Mouse (Mus musculus) CH12.LX (cell line): Measurements from ENCODE around the gene Tmem132d. TPM values are rescaled to one million over a fixed set of nuclear protein-coding genes. Genes with fewer than 3 reads are reported as not detected.

Source experiments
- DNase-seq: peaks from one replicate; pipeline ENCODE4 v3.0.0-alpha.2; 2013; ENCODE audit errors: extremely low read depth
- H3K27ac ChIP-seq: 2 replicates; pipeline ENCODE4 v1.5.1; 2012; ENCODE audit warnings: low read depth, mild to moderate bottlenecking, control low read depth, moderate library complexity; ENCODE audit not compliant: insufficient read depth
- H3K27me3 ChIP-seq: replicated peaks from 2 replicates; pipeline ENCODE3; 2012; ENCODE audit warnings: inconsistent platforms
- H3K36me3 ChIP-seq, 2 experiments: replicated peaks in 1 of 2; 2 replicates each; pipeline versions ENCODE3 to v1.6.1; 2012; ENCODE audit warnings: inconsistent platforms in 1 of 2, low read length in 1 of 2, mild to moderate bottlenecking in 1 of 2, mixed read lengths in 1 of 2, moderate library complexity in 1 of 2; ENCODE audit not compliant: control insufficient read depth in 1 of 2, insufficient read depth in 1 of 2
- H3K4me1 ChIP-seq, 2 experiments: 2 replicates each; pipeline ENCODE4 v1.6.1; 2012; ENCODE audit warnings: inconsistent platforms in 1 of 2, moderate library complexity in 1 of 2; ENCODE audit not compliant: insufficient read depth in 2 of 2, control insufficient read depth in 1 of 2
- H3K4me2 ChIP-seq: 2 replicates; pipeline ENCODE4 v1.6.1; 2012; ENCODE audit warnings: low read depth, mild to moderate bottlenecking, control low read depth; ENCODE audit not compliant: poor library complexity, insufficient read depth, severe bottlenecking
- H3K4me3 ChIP-seq, 3 experiments: fragments of 150-350 bp in 1 of 3; sonication (generic) in 1 of 3; replicated peaks in 1 of 3; 2 replicates each; pipeline versions ENCODE3 to v1.5.1; 2011 to 2012; ENCODE audit warnings: low read depth in 2 of 3, low read length in 2 of 3, mild to moderate bottlenecking in 2 of 3, moderate library complexity in 2 of 3, control low read depth in 1 of 3, improper control_type of control experiment in 1 of 3, inconsistent platforms in 1 of 3, mixed read lengths in 1 of 3; ENCODE audit not compliant: poor library complexity in 1 of 3
- H3K79me2 ChIP-seq: replicated peaks from 2 replicates; pipeline ENCODE4 v1.6.1; 2012; ENCODE audit warnings: mild to moderate bottlenecking, moderate library complexity; ENCODE audit not compliant: control insufficient read depth, poor library complexity, insufficient read depth, severe bottlenecking; ENCODE audit errors: extremely low read depth
- H3K9ac ChIP-seq: 2 replicates; pipeline ENCODE4 v1.6.1; 2012; ENCODE audit warnings: low read depth, mild to moderate bottlenecking, control low read depth, moderate library complexity; ENCODE audit not compliant: insufficient read depth
- H3K9me3 ChIP-seq: replicated peaks from 2 replicates; pipeline ENCODE3; 2012; ENCODE audit warnings: low read length, inconsistent platforms, mixed read lengths
- CHD1 ChIP-seq: IDR thresholded peaks from 2 replicates; pipeline ENCODE4 v1.6.1; 2012; ENCODE audit warnings: low read depth, low read length, improper control_type of control experiment, inconsistent platforms
- CHD2 ChIP-seq: IDR thresholded peaks from 2 replicates; pipeline ENCODE4 v1.6.1; 2011; ENCODE audit warnings: low read length, improper control_type of control experiment
- CTCF ChIP-seq, 2 experiments: IDR thresholded peaks in 1 of 2; conservative IDR thresholded peaks in 1 of 2; 2 replicates each; pipeline ENCODE4 v1.5.1; 2011 to 2012; ENCODE audit warnings: low read depth in 2 of 2, low read length in 2 of 2, improper control_type of control experiment in 1 of 2, inconsistent platforms in 1 of 2, mild to moderate bottlenecking in 1 of 2, moderate library complexity in 1 of 2
- HCFC1 ChIP-seq: IDR thresholded peaks from 2 replicates; pipeline ENCODE4 v1.6.1; 2012; ENCODE audit warnings: low read depth, mild to moderate bottlenecking, inconsistent platforms, low read length, improper control_type of control experiment
- IRF4 ChIP-seq: IDR thresholded peaks from 2 replicates; pipeline ENCODE4 v1.6.1; 2014; ENCODE audit warnings: low read depth, mild to moderate bottlenecking, inconsistent platforms, low read length, improper control_type of control experiment
- JUND ChIP-seq: conservative IDR thresholded peaks from 2 replicates; pipeline ENCODE4 v1.6.1; 2011; ENCODE audit warnings: low read depth, low read length, improper control_type of control experiment
- MAFK ChIP-seq: IDR thresholded peaks from 2 replicates; pipeline ENCODE4 v1.6.1; 2011; ENCODE audit warnings: low read length, improper control_type of control experiment; ENCODE audit not compliant: insufficient replicate concordance
- MEF2A ChIP-seq: IDR thresholded peaks from 2 replicates; pipeline ENCODE4 v1.6.1; 2014; ENCODE audit warnings: low read depth, mild to moderate bottlenecking, inconsistent platforms, low read length, improper control_type of control experiment, borderline replicate concordance
- MXI1 ChIP-seq: IDR thresholded peaks from 2 replicates; pipeline ENCODE4 v1.6.1; 2011; ENCODE audit warnings: mild to moderate bottlenecking, low read depth, low read length, improper control_type of control experiment
- PAX5 ChIP-seq: IDR thresholded peaks from 2 replicates; pipeline ENCODE4 v1.6.1; 2012; ENCODE audit warnings: low read length, inconsistent platforms, mixed read lengths
- POLR2A ChIP-seq: IDR thresholded peaks from 2 replicates; pipeline ENCODE4 v1.6.1; 2011; ENCODE audit warnings: low read depth, mild to moderate bottlenecking, improper control_type of control experiment, low read length
- POLR2AphosphoS2 ChIP-seq: IDR thresholded peaks from 2 replicates; pipeline ENCODE4 v1.6.1; 2011; ENCODE audit warnings: low read depth, low read length, improper control_type of control experiment
- RCOR1 ChIP-seq: conservative IDR thresholded peaks from 2 replicates; pipeline ENCODE4 v1.6.1; 2012; ENCODE audit warnings: low read depth, mild to moderate bottlenecking, inconsistent platforms, low read length, improper control_type of control experiment
- SMC3 ChIP-seq: IDR thresholded peaks from 2 replicates; pipeline ENCODE4 v1.6.1; 2011; ENCODE audit warnings: low read depth, low read length, improper control_type of control experiment
- TBP ChIP-seq: conservative IDR thresholded peaks from 2 replicates; pipeline ENCODE4 v1.6.1; 2011; ENCODE audit warnings: low read depth, low read length, improper control_type of control experiment
- TCF12 ChIP-seq: IDR thresholded peaks from 2 replicates; pipeline ENCODE4 v1.6.1; 2014; ENCODE audit warnings: low read depth, mild to moderate bottlenecking, inconsistent platforms, low read length, improper control_type of control experiment
- UBTF ChIP-seq: IDR thresholded peaks from 2 replicates; pipeline ENCODE4 v1.6.1; 2012; ENCODE audit warnings: low read depth, mild to moderate bottlenecking, inconsistent platforms, low read length, improper control_type of control experiment, moderate library complexity
- USF1 ChIP-seq: IDR thresholded peaks from 2 replicates; pipeline ENCODE4 v1.6.1; 2014; ENCODE audit warnings: low read depth, mild to moderate bottlenecking, inconsistent platforms, low read length, improper control_type of control experiment
- ZC3H11A ChIP-seq: IDR thresholded peaks from 2 replicates; pipeline ENCODE4 v1.6.1; 2012; ENCODE audit warnings: low read depth, mild to moderate bottlenecking, inconsistent platforms, low read length, improper control_type of control experiment
- ZKSCAN1 ChIP-seq: IDR thresholded peaks from 2 replicates; pipeline ENCODE4 v1.6.1; 2012; ENCODE audit warnings: low read depth, inconsistent platforms, low read length, improper control_type of control experiment, borderline replicate concordance
- ZNF384 ChIP-seq: IDR thresholded peaks from 2 replicates; pipeline ENCODE4 v1.6.1; 2012; ENCODE audit warnings: low read depth, low read length, improper control_type of control experiment, inconsistent platforms
- dilution Hi-C: fragments of 300-500 bp; cut with MboI; formaldehyde crosslinking; loops from 2 replicates; pipeline ENCODE4 v1.14.3; 2020; ENCODE audit warnings: low sequenced_read_pairs; ENCODE audit not compliant: extremely low pct_unique_long_range_greater_than_20kb, extremely low pct_ligation_motif_present
- in situ Hi-C: fragments of 300-500 bp; cut with MboI; formaldehyde crosslinking; loops from 3 replicates; pipeline ENCODE4 v1.14.3; 2019; ENCODE audit warnings: low sequenced_read_pairs, low pct_ligation_motif_present, low pct_unique_long_range_greater_than_20kb, mixed read lengths
- polyA plus RNA-seq: library from polyadenylated mRNA; unstranded; fragments of >175 nt; gene quantifications from 2 replicates; pipeline ENCODE4 v1.2.1, GENCODE M21; 2012; ENCODE audit warnings: low read depth; ENCODE audit not compliant: insufficient read length
- total RNA-seq, 2 experiments: library from RNA; depleted of rRNA; stranded (reverse); fragments of 300-350 nt in 1 of 2; fragments of >200 nt in 1 of 2; gene quantifications; 2 replicates each; pipeline ENCODE4 v1.2.3; 2012 to 2014

Gene Tmem132d
- total and polyA plus RNA-seq, 3 experiments = not detected

- no peak for TF ChIP-seq CHD1
- no peak for TF ChIP-seq SMC3
- no peak for TF ChIP-seq ZKSCAN1
- TF ChIP-seq JUND = no peak
- no peak for TF ChIP-seq USF1
- no peak for TF ChIP-seq MXI1
- no peak for TF ChIP-seq MEF2A
- no peak for TF ChIP-seq ZNF384
- no peak for TF ChIP-seq TBP
- no peak for TF ChIP-seq PAX5
- TF ChIP-seq CTCF (conservative IDR thresholded peaks at IDR 0.05 in 1 of 2, IDR thresholded peaks at IDR 0.05 in 1 of 2; ENCODE audit: low read depth in 2 of 2, low read length in 2 of 2) = no peak
- TF ChIP-seq MAFK = no peak
- no peak for TF ChIP-seq RCOR1
- TF ChIP-seq CHD2 = no peak
- TF ChIP-seq TCF12 = no peak
- TF ChIP-seq POLR2AphosphoS2 = no peak
- no peak for TF ChIP-seq IRF4
- TF ChIP-seq ZC3H11A = no peak
- no peak for TF ChIP-seq HCFC1
- in situ Hi-C loops (no loop called here), dilution Hi-C loops (no loop called here)
- DNase-seq = no peak
- Histone ChIP-seq H3K4me2 (no peak overlapping the region), H3K9me3 (peaks cover 74% of the 10 kb centered on the region), H3K9ac (no peak overlapping the region), H3K4me1 (no peaks in the 10 kb centered on the region), H3K27me3 (no peaks in the 10 kb centered on the region), H3K27ac (no peak overlapping the region), H3K79me2 (no peaks in the 10 kb centered on the region), H3K4me3 (no peak overlapping the region), H3K36me3 (no peaks in the 10 kb centered on the region)
Measured at GRCm38 (mm10) chr5:128075456-128075855, 357.4 kb downstream of the Tmem132d start.

GRCm38 (mm10) chr5:128072616-128073015 lies 360.3 kb downstream of the Tmem132d start:
- Histone ChIP-seq H3K4me3 (no peak overlapping the region), H3K4me2 (no peak overlapping the region), H3K27ac (no peak overlapping the region), H3K27me3 (no peaks in the 10 kb centered on the region), H3K36me3 (no peaks in the 10 kb centered on the region), H3K9ac (no peak overlapping the region), H3K4me1 (no peaks in the 10 kb centered on the region), H3K9me3 (peaks cover 80% of the 10 kb centered on the region), H3K79me2 (no peaks in the 10 kb centered on the region)
- in situ Hi-C loops = no loop called here
- TF ChIP-seq TCF12 (no peak), MEF2A (no peak), UBTF (no peak), POLR2A (no peak), SMC3 (no peak), ZC3H11A (no peak)
- no peak for DNase-seq
- dilution Hi-C loops = no loop called here
